Mouse (Mus musculus): ENCODE results near the gene H2-D1. TPM values are rescaled to one million over a fixed set of nuclear protein-coding genes. Genes with fewer than 3 reads are reported as not detected.
"Not testable (repeated sequence)": the region's sequence is repeated elsewhere in the genome, so short reads cannot be mapped to it uniquely, and the experiment has no call there.

Gene H2-D1
- total and polyA plus RNA-seq, 3 experiments, result 659 to 944 (median 880) TPM

- no peak overlapping the region for H3K9ac ChIP-seq (ENCODE audit: insufficient read depth, low read depth)
- no peak overlapping the region for H3K4me3 ChIP-seq (replicated peaks in 1 of 3; ENCODE audit: low read depth in 2 of 3, low read length in 2 of 3, poor library complexity in 1 of 3)
- dilution Hi-C loops (cut with MboI; ENCODE audit: extremely low pct_ligation_motif_present, extremely low pct_unique_long_range_greater_than_20kb, low sequenced_read_pairs) (no loop called here), in situ Hi-C loops (cut with MboI; ENCODE audit: low pct_ligation_motif_present, low pct_unique_long_range_greater_than_20kb, low sequenced_read_pairs) (no loop called here)
- H3K4me1 ChIP-seq (ENCODE audit: control insufficient read depth in 1 of 2, insufficient read depth in 2 of 2), result no peaks in the 10 kb centered on the region
- H3K27me3 ChIP-seq (replicated peaks), result peaks cover 2% of the 10 kb centered on the region
- H3K4me2 ChIP-seq (ENCODE audit: insufficient read depth, low read depth, poor library complexity, severe bottlenecking), result no peak overlapping the region
- H3K27ac ChIP-seq (ENCODE audit: insufficient read depth, low read depth), result no peak overlapping the region
- H3K79me2 ChIP-seq (replicated peaks; ENCODE audit: control insufficient read depth, extremely low read depth, insufficient read depth, poor library complexity, severe bottlenecking), result no peaks in the 10 kb centered on the region
- H3K36me3 ChIP-seq (replicated peaks in 1 of 2; ENCODE audit: control insufficient read depth in 1 of 2, insufficient read depth in 1 of 2, low read length in 1 of 2), result peaks cover 0 to 8% of the 10 kb centered on the region in 2 experiments
- DNase-seq (ENCODE audit: extremely low read depth), result no peak
- H3K9me3 ChIP-seq (replicated peaks; ENCODE audit: low read length), result peaks cover 4% of the 10 kb centered on the region
- TF ChIP-seq ZC3H11A (IDR thresholded peaks at IDR 0.05; ENCODE audit: low read depth, low read length) (no peak), HCFC1 (IDR thresholded peaks at IDR 0.05; ENCODE audit: low read depth, low read length) (no peak), POLR2A (IDR thresholded peaks at IDR 0.05; ENCODE audit: low read depth, low read length) (no peak), CTCF (conservative IDR thresholded peaks at IDR 0.05 in 1 of 2, IDR thresholded peaks at IDR 0.05 in 1 of 2; ENCODE audit: low read depth in 2 of 2, low read length in 2 of 2) (no peak)
Observed at GRCm38 (mm10) chr17:35285431-35285830, 22.9 kb downstream of the H2-D1 start.

DNA sequence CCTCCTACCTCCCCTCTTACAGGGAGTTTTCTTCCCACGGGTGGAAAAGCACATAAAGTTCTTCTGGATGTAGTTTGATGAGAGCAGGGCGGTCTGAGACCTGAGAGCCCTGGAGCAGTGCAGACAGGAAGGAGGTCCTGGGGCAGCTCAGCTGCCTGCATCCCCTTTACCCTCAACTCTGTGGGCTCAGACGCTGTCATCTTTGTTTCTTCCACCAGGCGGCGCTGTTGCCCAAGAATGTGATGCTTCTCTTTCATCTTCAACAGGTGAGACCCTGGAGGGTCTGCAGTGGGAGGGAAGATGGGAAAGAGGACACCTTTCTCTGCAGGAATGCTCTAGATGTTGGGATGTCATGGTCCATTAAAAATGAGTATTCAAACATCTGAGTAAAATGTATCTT is 33.3 kb downstream of the H2-D1 start:
- H3K79me2 ChIP-seq (replicated peaks; ENCODE audit: control insufficient read depth, extremely low read depth, insufficient read depth, poor library complexity, severe bottlenecking); H3K4me3 ChIP-seq (replicated peaks in 1 of 3; ENCODE audit: low read depth in 2 of 3, low read length in 2 of 3, poor library complexity in 1 of 3); H3K4me2 ChIP-seq (ENCODE audit: insufficient read depth, low read depth, poor library complexity, severe bottlenecking); H3K36me3 ChIP-seq (replicated peaks in 1 of 2; ENCODE audit: control insufficient read depth in 1 of 2, insufficient read depth in 1 of 2, low read length in 1 of 2); dilution Hi-C loops (cut with MboI; ENCODE audit: extremely low pct_ligation_motif_present, extremely low pct_unique_long_range_greater_than_20kb, low sequenced_read_pairs); in situ Hi-C loops (cut with MboI; ENCODE audit: low pct_ligation_motif_present, low pct_unique_long_range_greater_than_20kb, low sequenced_read_pairs); H3K4me1 ChIP-seq (ENCODE audit: control insufficient read depth in 1 of 2, insufficient read depth in 2 of 2); H3K27ac ChIP-seq (ENCODE audit: insufficient read depth, low read depth); H3K9ac ChIP-seq (ENCODE audit: insufficient read depth, low read depth): not testable (repeated sequence)
- peak; percentile 88 for DNase-seq (ENCODE audit: extremely low read depth)
- Histone ChIP-seq H3K9me3 (replicated peaks; ENCODE audit: low read length) (peaks cover 15% of the 10 kb centered on the region), H3K27me3 (replicated peaks) (peaks cover 25% of the 10 kb centered on the region)
- TF ChIP-seq RAD21 (IDR thresholded peaks at IDR 0.05; ENCODE audit: low read depth, low read length) (peak; percentile 56), CTCF (conservative IDR thresholded peaks at IDR 0.05 in 1 of 2, IDR thresholded peaks at IDR 0.05 in 1 of 2; ENCODE audit: low read depth in 2 of 2, low read length in 2 of 2) (peak; percentile 73 to 99), SMC3 (IDR thresholded peaks at IDR 0.05; ENCODE audit: low read depth, low read length) (peak; percentile 63)

DNA sequence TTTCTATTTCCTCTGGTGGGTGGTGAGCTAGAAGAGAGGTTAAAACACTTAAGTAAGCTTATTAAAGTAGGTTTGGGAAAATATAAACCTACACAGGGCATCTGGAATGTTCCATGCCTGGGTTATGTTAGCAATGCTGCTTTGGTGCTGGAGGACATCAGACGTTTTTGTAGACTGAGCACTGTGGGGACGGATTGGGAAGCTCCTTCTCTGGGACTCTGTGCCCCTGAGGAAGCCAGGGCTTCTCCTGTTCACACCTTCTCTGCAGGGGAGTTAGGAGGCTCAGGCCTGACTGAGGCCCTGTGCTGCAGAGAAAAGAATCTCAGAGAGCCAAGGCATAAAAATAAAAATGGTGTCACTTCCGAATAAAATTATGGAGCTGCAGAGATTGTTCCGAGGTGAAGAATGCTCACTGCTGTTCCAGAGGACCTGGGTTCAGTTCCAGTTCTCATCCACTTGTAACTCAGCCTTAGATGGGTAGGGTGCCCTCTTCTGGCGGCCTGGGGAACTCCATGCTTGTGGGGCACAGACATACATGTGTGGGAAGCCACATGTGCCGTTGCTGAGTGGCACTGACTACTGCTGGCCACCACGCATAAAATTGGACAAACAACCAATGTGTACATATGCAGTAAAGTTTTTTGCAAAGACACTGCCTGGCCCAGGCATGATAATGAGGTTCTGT is 37.9 kb downstream of the H2-D1 start:
- peaks cover 36% of the 10 kb centered on the region for H3K27me3 ChIP-seq (replicated peaks)
- H3K9me3 ChIP-seq (replicated peaks; ENCODE audit: low read length); H3K79me2 ChIP-seq (replicated peaks; ENCODE audit: control insufficient read depth, extremely low read depth, insufficient read depth, poor library complexity, severe bottlenecking); H3K27ac ChIP-seq (ENCODE audit: insufficient read depth, low read depth); H3K9ac ChIP-seq (ENCODE audit: insufficient read depth, low read depth); H3K4me2 ChIP-seq (ENCODE audit: insufficient read depth, low read depth, poor library complexity, severe bottlenecking); H3K4me3 ChIP-seq (replicated peaks in 1 of 3; ENCODE audit: low read depth in 2 of 3, low read length in 2 of 3, poor library complexity in 1 of 3); H3K4me1 ChIP-seq (ENCODE audit: control insufficient read depth in 1 of 2, insufficient read depth in 2 of 2); dilution Hi-C loops (cut with MboI; ENCODE audit: extremely low pct_ligation_motif_present, extremely low pct_unique_long_range_greater_than_20kb, low sequenced_read_pairs); H3K36me3 ChIP-seq (replicated peaks in 1 of 2; ENCODE audit: control insufficient read depth in 1 of 2, insufficient read depth in 1 of 2, low read length in 1 of 2): not testable (repeated sequence)
- peak; percentile 29 for DNase-seq (ENCODE audit: extremely low read depth)
- in situ Hi-C loops (cut with MboI; ENCODE audit: low pct_ligation_motif_present, low pct_unique_long_range_greater_than_20kb, low sequenced_read_pairs), result loop anchor here (5.0 kb wide), 2 partner anchors 48 to 1333 kb away; no protein-coding TSS in a partner anchor
- peak; percentile 5 to 20; a peak in 2 of 4 replicates for TF ChIP-seq CTCF (conservative IDR thresholded peaks at IDR 0.05 in 1 of 2, IDR thresholded peaks at IDR 0.05 in 1 of 2; ENCODE audit: low read depth in 2 of 2, low read length in 2 of 2)

All from CH12.LX (cell line).